Mouse (Mus musculus): Measurements from ENCODE around the gene Parva. TPM values are rescaled to one million over a fixed set of nuclear protein-coding genes. Genes with fewer than 3 reads are reported as not detected.
A peak's percentile ranks its signal among the peaks of the same experiment; 100 is the strongest.

The Parva gene
- polyA plus RNA-seq, 1 experiment, result 78.5 TPM

GRCm38 (mm10) chr7:112426811-112427210, 494 bp upstream of the Parva start:
- no peak for DNase-seq (ENCODE audit: low read depth)

DNA sequence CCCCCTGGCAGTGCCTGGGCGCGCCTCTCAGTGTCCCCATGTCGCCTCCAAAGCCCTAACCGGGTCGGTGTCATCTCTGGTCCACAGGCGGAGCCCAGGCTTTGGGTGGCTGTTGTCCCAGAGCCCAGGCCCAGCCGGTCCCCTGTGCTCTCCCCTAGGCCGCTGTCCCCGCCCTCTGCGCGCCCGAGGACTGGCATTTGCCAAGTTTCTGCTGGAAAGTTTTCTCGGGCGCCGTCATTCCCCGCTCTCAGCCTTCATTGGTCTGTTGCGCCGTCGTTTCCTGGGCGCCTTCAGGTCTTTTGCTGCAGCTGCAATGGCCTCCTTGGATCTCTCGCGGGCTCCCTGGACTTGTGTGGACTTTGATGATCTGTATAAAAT, 842 bp downstream of the Parva start:
- no peak for DNase-seq (ENCODE audit: low read depth)

DNA sequence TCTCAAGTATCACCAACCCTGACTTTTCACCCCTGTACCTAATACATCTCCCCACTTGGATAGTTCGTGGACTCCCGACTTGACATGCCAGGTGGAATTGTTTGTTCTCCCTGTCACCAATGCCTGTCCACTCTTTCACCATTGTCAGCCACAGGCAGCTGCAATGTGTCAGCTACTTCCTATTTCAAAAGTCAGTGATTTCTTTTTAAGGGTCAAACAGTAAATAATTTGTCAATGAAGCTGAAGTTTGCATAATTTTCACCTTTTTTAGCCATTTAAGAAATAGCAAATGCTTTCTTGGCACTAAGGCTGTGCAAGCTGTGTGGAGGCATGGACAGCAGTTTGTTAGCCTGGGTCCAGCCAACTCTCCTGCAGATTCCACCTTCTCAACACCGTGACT, 12.5 kb downstream of the Parva start:
- no peak for DNase-seq (ENCODE audit: low read depth)

GRCm38 (mm10) chr7:112444152-112444984, 17.1 kb downstream of the Parva start:
- no peak for DNase-seq (ENCODE audit: low read depth)

GRCm38 (mm10) chr7:112444985-112445367, 17.7 kb downstream of the Parva start:
- no peak for DNase-seq (ENCODE audit: low read depth)

DNA sequence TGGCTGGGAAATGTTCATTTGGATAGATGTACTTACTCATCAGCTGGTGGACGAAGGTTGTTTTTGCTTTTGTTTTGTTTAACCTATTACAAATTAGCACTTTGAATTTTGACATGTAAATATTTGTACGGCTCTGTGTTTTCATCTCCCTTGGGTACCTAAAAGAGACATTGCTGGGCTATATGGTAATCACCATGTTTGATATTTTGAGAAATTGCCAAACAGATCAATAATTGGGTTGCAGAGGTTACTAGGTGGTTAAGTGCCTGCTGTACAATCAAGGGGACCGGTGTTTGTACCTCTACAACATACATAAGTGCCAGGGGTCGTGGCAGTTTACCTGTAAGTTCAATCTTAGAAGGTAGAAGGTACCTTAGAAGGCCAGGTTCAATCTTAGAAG, 19.2 kb downstream of the Parva start:
- DNase-seq (ENCODE audit: low read depth), result no peak

- DNase-seq (ENCODE audit: low read depth), result no peak
Observed at GRCm38 (mm10) chr7:112449954-112450700, 22.8 kb downstream of the Parva start.

DNA sequence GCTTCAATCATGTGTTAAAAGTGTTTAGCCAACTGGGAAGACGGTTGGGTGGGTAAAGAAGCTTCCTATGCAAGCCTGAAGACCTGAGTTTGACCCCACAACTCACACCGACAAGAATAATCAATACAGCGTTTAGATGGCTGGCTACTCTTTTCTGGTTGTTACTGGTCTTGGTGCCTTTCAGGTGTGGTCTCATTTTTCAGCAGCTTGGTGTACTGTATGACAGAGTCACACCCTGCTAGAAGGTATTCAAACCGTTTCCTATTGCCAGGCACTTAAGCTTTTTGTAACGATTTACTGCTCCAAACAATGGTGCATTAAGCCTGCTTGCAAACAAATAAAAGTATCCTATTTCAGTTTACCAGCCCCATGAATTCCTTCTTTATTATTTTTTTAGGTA, 25.2 kb downstream of the Parva start:
- no peak for DNase-seq (ENCODE audit: low read depth)

- DNase-seq (ENCODE audit: low read depth), result no peak
Observed at GRCm38 (mm10) chr7:112453805-112454214, 26.5 kb downstream of the Parva start.

- no peak for DNase-seq (ENCODE audit: low read depth)
Observed at GRCm38 (mm10) chr7:112454380-112454779, 27.1 kb downstream of the Parva start.

DNA sequence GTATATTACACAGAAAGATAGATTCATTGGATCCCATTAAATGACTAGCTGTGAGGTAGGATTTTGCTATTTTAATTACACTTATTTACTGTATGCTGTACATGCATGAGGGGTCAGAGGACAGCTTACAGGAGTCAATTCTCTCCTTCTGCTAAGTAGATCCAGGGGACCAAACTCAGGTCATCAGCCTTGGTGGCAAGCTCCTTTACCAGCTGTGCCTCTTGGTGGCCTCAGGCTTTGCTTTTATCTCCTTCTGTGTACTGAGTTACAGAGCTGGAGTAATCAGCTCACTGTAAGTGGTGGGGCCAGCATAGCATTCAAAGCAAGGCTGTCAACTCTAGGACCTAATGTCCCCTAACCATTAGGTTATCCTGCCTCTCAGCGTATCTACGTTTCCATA, 27.6 kb downstream of the Parva start:
- DNase-seq (ENCODE audit: low read depth), result no peak

- no peak for DNase-seq (ENCODE audit: low read depth)
Observed at GRCm38 (mm10) chr7:112455566-112456110, 28.3 kb downstream of the Parva start.

GRCm38 (mm10) chr7:112457373-112457772, 30.1 kb downstream of the Parva start:
- DNase-seq (ENCODE audit: low read depth), result peak; percentile 75

- no peak for DNase-seq (ENCODE audit: low read depth)
Observed at GRCm38 (mm10) chr7:112457920-112458319, 30.6 kb downstream of the Parva start.

- no peak for DNase-seq (ENCODE audit: low read depth)
Observed at GRCm38 (mm10) chr7:112458440-112458839, 31.1 kb downstream of the Parva start.

DNA sequence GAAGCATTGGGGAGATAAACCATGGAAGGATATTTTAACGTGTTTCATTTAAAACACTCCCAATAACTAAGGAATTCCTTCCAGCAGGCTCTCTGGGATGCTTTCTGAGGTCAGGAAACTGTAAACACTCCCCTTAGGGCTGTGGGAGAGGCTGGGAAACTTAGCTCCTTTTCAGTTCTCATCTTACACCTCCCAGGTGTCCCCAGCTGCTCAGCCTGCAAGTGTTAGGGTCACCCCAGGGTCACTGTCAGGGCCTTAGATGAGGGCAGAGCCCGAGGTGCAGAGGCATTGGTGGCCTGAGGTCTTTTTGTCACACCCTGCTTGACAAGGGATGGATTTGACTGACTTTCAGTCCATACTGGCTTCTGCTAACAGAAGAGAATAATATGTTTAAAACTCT, 35.8 kb downstream of the Parva start:
- no peak for DNase-seq (ENCODE audit: low read depth)

- no peak for DNase-seq (ENCODE audit: low read depth)
Observed at GRCm38 (mm10) chr7:112465920-112466319, 38.6 kb downstream of the Parva start.

GRCm38 (mm10) chr7:112466786-112467185, 39.5 kb downstream of the Parva start:
- no peak for DNase-seq (ENCODE audit: low read depth)

- DNase-seq (ENCODE audit: low read depth), result no peak
Observed at GRCm38 (mm10) chr7:112467687-112468111, 40.4 kb downstream of the Parva start.

- DNase-seq (ENCODE audit: low read depth), result no peak
Observed at GRCm38 (mm10) chr7:112469817-112470216, 42.5 kb downstream of the Parva start.

- DNase-seq (ENCODE audit: low read depth), result no peak
Observed at GRCm38 (mm10) chr7:112471316-112471715, 44.0 kb downstream of the Parva start.

- no peak for DNase-seq (ENCODE audit: low read depth)
Observed at GRCm38 (mm10) chr7:112472024-112472707, 44.9 kb downstream of the Parva start.

Data from gonadal fat pad, adult 2 months (tissue).